In genomic region chr7:74130206-74130836, GRCm38 (mm10) we compare ENCODE assay signal across 11 mouse cellular contexts.
DNase-seq lines count a peak whose midpoint lies in the region; ATAC-seq and TF ChIP-seq lines count a peak whose summit lies in the region.
"Had no signal": no experiment of that assay in that cellular context is flagged by ENCODE, and none has a peak within 500 bp of the region (broad histone marks: within the 10 kb centered on the region; RNA-seq: fewer than 3 reads in every experiment).

No protein-coding gene starts in this region.

- no peak overlapping the region for H3K9ac ChIP-seq in kidney, postnatal 0 days (ENCODE audit: low read depth, low read length)
- no peak overlapping the region for H3K9ac ChIP-seq in midbrain, embryonic 11.5 days (ENCODE audit: low read length)

- 60% methylated on average over 8 of the region's 8 CpGs for WGBS in kidney, postnatal 0 days
- whole genome bisulfite sequencing in hindbrain, embryonic 10.5 days = 33% methylated on average over 8 of the region's 8 CpGs
- WGBS in midbrain, embryonic 11.5 days = 24% methylated on average over 8 of the region's 8 CpGs

- no peak overlapping the region for H3K27ac ChIP-seq in kidney, postnatal 0 days
- peak overlapping the region; percentile 73 for H3K27ac ChIP-seq in hindbrain, embryonic 10.5 days
- peak overlapping the region; percentile 21 for H3K27ac ChIP-seq in midbrain, embryonic 11.5 days (ENCODE audit: low read depth, low read length)
- H3K27ac ChIP-seq: gastrocnemius, adult 2 months had no signal

- no peaks in the 10 kb centered on the region for H3K9me3 ChIP-seq in kidney, postnatal 0 days (replicated peaks; ENCODE audit: low read length)
- no peaks in the 10 kb centered on the region for H3K9me3 ChIP-seq in hindbrain, embryonic 10.5 days
- no peaks in the 10 kb centered on the region for H3K9me3 ChIP-seq in midbrain, embryonic 11.5 days (ENCODE audit: control insufficient read depth, low read length)

- DNase-seq in kidney, postnatal 0 days (ENCODE audit: low spot score) = peak; percentile 35
- no peak for DNase-seq in kidney, postnatal 14 days
- DNase-seq in brain, embryonic 14.5 days (ENCODE audit: low read depth) = peak; percentile 92
- peak; percentile 43 for DNase-seq in hindbrain, embryonic 10.5 days (ENCODE audit: low spot score)
- peak; percentile 91 for DNase-seq in midbrain, embryonic 11.5 days (ENCODE audit: low spot score, missing footprints)
- no peak for DNase-seq in testis, postnatal 10 days (ENCODE audit: low spot score)
- no peak for DNase-seq in gastrocnemius, postnatal 14 days
- no peak for DNase-seq in urinary bladder, postnatal 25 days (ENCODE audit: low spot score)
- DNase-seq: adrenal gland, postnatal 36 days; gastrocnemius, adult 2 months; heart, postnatal 10 days had no signal

- no peaks in the 10 kb centered on the region for H3K36me3 ChIP-seq in kidney, postnatal 0 days (ENCODE audit: insufficient read depth, low read length)
- no peaks in the 10 kb centered on the region for H3K36me3 ChIP-seq in hindbrain, embryonic 10.5 days
- H3K36me3 ChIP-seq in midbrain, embryonic 11.5 days (ENCODE audit: control insufficient read depth, insufficient read depth, low read length) = no peaks in the 10 kb centered on the region

- no peak for TF ChIP-seq POLR2A in brain, embryonic 14.5 days (IDR thresholded peaks at IDR 0.05; ENCODE audit: borderline replicate concordance, extremely low read depth, insufficient read depth, insufficient read length, poor library complexity, severe bottlenecking)

- TF ChIP-seq CTCF in kidney, postnatal 0 days (IDR thresholded peaks at IDR 0.05; ENCODE audit: low read depth) = no peak
- TF ChIP-seq CTCF in brain, embryonic 14.5 days (IDR thresholded peaks at IDR 0.05; ENCODE audit: borderline replicate concordance, extremely low read depth, insufficient read depth, insufficient read length) = no peak

- intact Hi-C loops in gastrocnemius, postnatal 14 days (cut with DNase I; ENCODE audit: low total_unique reads) = no loop called here

- H3K4me2 ChIP-seq in kidney, postnatal 0 days (ENCODE audit: low read length) = no peak overlapping the region
- H3K4me2 ChIP-seq in midbrain, embryonic 11.5 days = no peak overlapping the region

- H3K4me3 ChIP-seq in kidney, postnatal 0 days (replicated peaks; ENCODE audit: low read depth, low read length) = no peak overlapping the region
- no peak overlapping the region for H3K4me3 ChIP-seq in hindbrain, embryonic 10.5 days
- no peak overlapping the region for H3K4me3 ChIP-seq in midbrain, embryonic 11.5 days (ENCODE audit: low read depth, low read length)
- H3K4me3 ChIP-seq: gastrocnemius, adult 2 months had no signal

- no peaks in the 10 kb centered on the region for H3K27me3 ChIP-seq in kidney, postnatal 0 days (ENCODE audit: insufficient read depth, low read length)
- peaks cover under 1% of the 10 kb centered on the region; the same call in 1 of the 2 replicates for H3K27me3 ChIP-seq in hindbrain, embryonic 10.5 days (ENCODE audit: insufficient read depth, poor library complexity, severe bottlenecking)
- no peaks in the 10 kb centered on the region for H3K27me3 ChIP-seq in midbrain, embryonic 11.5 days (ENCODE audit: control insufficient read depth, insufficient read depth, low read length)

- ATAC-seq in kidney, postnatal 0 days (replicated peaks; ENCODE audit: low FRiP score, low read depth) = no peak
- peak; percentile 78 for ATAC-seq in midbrain, embryonic 11.5 days (ENCODE audit: low FRiP score)

- H3K4me1 ChIP-seq in kidney, postnatal 0 days (replicated peaks; ENCODE audit: insufficient read depth, low read length) = no peaks in the 10 kb centered on the region
- H3K4me1 ChIP-seq in hindbrain, embryonic 10.5 days (replicated peaks) = peaks cover 24% of the 10 kb centered on the region
- peaks cover 14% of the 10 kb centered on the region; the same call in 1 of the 2 replicates for H3K4me1 ChIP-seq in midbrain, embryonic 11.5 days (ENCODE audit: control insufficient read depth, insufficient read depth, low read length)

Comparison
In these comparisons a context has a peak if more than half of its experiments do, and no peak if none do; other contexts are left out.
1. DNase-seq: peak in kidney, postnatal 0 days (single experiment), brain, embryonic 14.5 days (single experiment), hindbrain, embryonic 10.5 days (single experiment) and midbrain, embryonic 11.5 days (single experiment); none in kidney, postnatal 14 days (single experiment), testis, postnatal 10 days (single experiment), gastrocnemius, postnatal 14 days (single experiment) and urinary bladder, postnatal 25 days (single experiment).